Mouse (Mus musculus): Measurements from ENCODE around the gene Col4a6.

- no peak for TF ChIP-seq POLR2A (IDR thresholded peaks at IDR 0.05; ENCODE audit: insufficient read depth, low read depth, low read length)
- TF ChIP-seq CTCF (IDR thresholded peaks at IDR 0.05; ENCODE audit: insufficient read depth, low read depth, low read length): no peak
Observed at GRCm38 (mm10) chrX:141447936-141448335, 25.9 kb downstream of the Col4a6 start.

All from olfactory bulb, adult 2 months (tissue).